Mouse (Mus musculus): ENCODE measurements around the gene Srp54a.
"Not testable (repeated sequence)": the region's sequence is repeated elsewhere in the genome, so short reads cannot be mapped to it uniquely, and the experiment has no call there.

- not testable (repeated sequence) for TF ChIP-seq CTCF (IDR thresholded peaks at IDR 0.05; ENCODE audit: low read depth); EP300 (optimal IDR thresholded peaks at IDR 0.05)
These were observed 44.7 kb downstream of the Srp54a start for GRCm38 (mm10) chr12:55124731-55125130.
